Mouse (Mus musculus): ENCODE results near the gene Scfd2.

Gene Scfd2

DNA sequence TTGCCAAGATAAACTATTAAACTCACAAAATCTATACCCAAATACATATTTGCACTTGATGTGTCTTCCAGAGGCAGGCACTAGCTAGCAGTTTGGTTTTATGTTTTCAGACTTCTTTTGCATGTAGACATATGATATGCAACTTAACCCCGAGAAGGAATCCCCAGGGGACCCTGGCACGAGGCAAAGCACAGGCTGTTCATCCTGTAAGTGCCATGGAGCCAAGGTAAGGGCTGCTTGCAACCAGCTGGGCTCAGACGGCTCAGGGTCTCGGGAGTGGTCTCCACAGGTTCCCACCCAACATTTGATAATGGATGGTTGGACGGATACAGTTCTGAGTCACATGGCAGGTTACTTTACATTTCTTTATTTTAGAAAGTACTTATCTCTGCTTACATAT is 327.1 kb downstream of the Scfd2 start:
- no peak for DNase-seq (ENCODE audit: low spot score in 2 of 2)

- no peak for DNase-seq (ENCODE audit: low spot score in 2 of 2)
Observed at GRCm38 (mm10) chr5:74202515-74202914, 329.0 kb downstream of the Scfd2 start.

DNA sequence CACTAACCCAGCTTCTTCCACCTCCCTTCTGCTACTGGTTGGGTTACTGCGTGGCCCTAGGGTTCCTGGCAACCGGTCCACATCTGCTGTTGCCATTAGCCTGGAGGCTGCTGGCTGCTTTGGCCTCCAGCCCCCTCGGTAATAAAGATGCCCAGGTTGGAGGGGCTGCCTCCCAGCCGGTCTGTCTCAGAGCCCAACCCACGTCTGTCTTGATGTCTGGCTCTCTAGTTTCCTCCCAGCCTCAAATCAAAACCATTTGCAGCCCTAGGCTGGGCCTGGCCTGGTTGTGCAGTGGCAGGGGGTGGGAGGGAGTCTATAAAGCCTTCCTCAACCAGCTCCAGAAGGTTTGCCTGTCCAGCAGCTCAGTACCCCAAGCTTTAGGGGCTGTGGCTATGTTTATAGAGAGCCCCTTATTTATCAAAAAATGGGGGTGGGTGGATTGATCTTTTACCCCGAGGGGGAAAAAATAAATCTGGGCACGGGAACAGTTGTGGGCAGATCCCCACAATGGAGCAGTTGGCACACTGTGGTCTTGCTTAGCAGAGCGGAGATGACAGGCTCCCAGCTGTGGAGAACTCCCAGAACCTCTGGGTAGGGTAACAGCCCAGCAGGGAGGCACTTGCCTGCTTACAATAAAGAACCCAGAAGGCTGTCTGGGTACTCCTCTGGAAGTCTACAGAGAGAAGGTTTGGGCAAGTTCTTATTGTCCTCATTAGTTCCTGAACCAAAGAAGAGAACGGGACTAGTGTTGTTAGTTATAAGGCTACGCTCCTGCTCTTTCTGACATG is 329.8 kb downstream of the Scfd2 start:
- DNase-seq (ENCODE audit: low spot score in 2 of 2): no peak

DNA sequence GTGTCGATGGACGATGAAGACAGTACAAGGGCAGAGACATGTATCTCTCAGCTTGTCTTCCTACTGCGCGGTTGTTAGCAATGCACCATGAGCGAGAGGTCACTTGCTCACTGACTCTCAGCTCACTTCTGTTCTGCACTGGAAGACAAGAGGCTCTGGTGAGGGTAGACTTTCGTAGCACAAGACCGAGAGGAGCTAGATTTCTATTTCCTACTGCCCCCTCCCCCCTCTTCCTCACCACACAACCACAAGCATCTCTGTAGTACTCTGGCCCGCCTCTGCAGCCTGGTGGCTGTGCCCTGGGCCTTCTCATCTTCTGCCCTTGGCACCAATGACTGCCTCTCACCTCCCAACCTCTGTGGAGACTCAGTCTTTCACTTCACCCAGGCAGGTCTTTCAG is 331.1 kb downstream of the Scfd2 start:
- DNase-seq (ENCODE audit: low spot score in 2 of 2): no peak

GRCm38 (mm10) chr5:74199793-74200192 is 331.8 kb downstream of the Scfd2 start:
- DNase-seq (ENCODE audit: low spot score in 2 of 2): no peak

DNA sequence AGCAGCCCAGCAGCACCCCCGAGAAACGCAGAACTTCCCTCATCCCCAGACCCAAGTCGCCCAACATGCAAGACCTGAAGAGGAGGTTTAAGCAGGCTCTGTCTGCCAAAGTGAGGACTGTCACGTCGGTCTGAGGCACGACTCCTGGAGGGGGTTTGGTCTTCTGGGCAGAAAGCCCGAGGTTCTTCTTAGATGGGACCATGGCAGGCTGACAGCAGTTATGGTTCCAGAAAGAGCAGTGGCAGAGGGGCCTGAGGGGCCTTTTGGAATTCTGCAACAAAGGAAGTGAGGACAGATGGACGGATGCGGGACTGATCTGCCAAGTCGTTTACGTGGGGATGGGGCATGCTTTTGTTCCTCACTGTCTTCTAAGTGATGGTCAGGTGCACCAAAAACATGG is 333.1 kb downstream of the Scfd2 start:
- DNase-seq (ENCODE audit: low spot score in 2 of 2): no peak

GRCm38 (mm10) chr5:74197541-74198330 is 333.8 kb downstream of the Scfd2 start:
- no peak for DNase-seq (ENCODE audit: low spot score in 2 of 2)

DNA sequence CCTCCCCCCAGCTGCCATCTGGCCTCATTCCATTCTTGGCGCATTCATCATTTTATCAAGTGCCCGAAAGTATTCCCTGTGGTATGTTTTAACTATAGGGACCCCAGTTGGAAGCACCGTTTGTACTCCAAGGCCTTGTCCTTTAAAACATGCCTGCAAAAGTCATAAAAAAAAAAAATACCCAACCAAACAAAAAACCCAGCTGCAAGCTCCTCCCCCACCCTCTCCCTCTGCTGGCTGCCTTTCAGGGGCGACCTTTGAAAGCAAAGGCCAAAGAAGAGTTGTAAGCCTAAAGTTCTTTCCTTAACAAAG is 335.3 kb downstream of the Scfd2 start:
- DNase-seq (ENCODE audit: low spot score in 2 of 2): no peak

- DNase-seq (ENCODE audit: low spot score in 2 of 2): no peak
Observed at GRCm38 (mm10) chr5:74195614-74196306, 335.8 kb downstream of the Scfd2 start.

DNA sequence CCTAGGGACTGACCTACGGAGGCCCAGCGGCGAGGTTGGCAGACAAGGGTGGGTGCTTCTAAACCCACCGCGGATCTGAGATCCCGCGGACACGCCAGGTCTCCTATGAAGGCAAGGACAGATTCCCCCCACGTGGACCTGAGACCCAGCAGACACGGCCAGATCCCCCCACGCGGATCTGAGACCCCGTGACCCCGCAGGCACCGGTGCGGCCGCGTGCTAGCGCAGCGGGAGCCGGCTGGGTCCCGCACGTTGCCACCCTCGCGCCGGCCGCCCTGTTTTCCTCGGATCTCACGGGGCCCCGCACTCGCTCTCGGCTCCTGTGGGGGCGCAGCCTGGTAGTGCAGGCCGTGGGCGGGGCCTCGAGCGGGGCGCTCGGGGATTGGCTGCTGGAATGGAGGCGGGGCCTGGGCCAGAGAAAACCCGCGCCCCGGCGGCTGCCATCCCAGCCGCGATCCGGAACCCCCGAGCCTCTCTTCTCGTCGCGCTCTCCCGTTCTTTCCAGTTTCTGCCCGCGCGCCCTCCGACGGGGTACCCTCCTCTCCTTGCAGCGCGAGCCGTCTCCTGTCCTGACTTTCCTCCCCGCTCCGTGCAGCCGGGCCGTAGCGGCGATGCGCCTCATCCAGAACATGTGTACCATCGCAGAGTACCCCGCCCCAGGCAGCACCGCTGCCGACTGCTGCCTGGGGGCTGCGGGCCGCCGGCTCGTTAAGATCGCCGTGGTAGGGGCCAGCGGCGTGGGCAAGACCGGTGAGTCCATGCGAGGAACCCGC is 336.5 kb downstream of the Scfd2 start, which contains the start of gene Rasl11b:
TSS of gene Rasl11b (plus strand) at position 446 of the 773 bp plus-strand sequence.
- peak; percentile 89 to 93 for DNase-seq (ENCODE audit: low spot score in 2 of 2)

DNA sequence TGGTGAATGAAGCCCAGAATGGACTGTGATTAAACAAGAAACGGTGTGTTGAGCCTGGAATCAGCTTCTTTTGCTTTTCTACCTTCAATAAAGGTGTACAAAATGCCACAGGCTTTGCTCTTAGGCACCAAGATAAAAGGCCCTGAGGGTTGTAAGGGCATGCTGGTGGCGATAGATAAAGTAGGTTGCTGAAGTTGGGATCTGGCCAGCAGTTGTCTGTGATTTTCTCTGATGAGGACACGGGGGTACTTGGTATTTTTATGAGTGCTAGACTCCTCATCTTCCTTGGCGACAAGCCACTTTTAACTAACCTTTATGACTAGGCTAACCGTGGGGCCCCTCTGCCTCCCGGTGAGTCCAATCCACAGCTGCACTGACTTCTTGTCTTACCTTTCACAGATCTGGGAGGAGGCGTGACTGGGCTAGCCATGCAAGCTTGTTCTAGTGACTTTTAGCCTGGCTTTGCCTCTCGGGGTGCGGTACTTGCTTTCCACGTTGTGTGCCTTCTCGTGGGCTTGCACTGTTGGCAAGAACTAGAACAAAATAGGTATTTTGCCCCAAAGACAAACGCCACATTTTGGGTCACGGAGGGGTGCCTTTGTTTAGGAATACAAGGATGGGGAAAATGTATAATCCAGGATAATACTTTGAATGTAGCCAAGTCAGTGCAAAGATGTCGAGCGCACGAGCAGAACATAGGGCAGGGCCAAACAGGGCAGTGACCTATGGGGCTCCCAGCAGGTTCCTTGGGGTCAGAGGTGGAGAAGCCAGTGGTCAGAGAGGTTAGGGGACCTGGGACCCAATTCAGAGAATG is 337.3 kb downstream of the Scfd2 start:
- DNase-seq (ENCODE audit: low spot score in 2 of 2): no peak

- no peak for DNase-seq (ENCODE audit: low spot score in 2 of 2)
Observed at GRCm38 (mm10) chr5:74193626-74194025, 337.9 kb downstream of the Scfd2 start.

GRCm38 (mm10) chr5:74193008-74193407 is 338.6 kb downstream of the Scfd2 start:
- DNase-seq (ENCODE audit: low spot score in 2 of 2): no peak

DNA sequence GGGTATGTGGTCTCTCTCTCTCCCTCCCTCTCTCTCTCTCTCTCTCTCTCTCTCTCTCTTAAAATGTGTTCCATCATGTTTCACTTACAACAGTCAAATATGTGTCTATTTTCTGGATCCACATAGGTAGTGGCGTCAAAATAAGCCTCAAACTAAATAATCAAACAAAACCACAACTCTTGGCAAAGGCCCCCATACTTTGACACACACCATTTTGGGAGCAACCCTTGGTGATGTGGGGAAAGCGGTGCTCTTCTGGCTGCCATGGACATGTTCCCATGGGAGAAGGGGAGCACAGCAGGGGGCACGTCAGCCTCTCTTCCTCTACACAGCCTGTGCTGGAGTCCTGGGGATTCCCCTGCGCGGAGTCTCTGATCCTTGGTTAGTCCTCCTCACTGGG is 340.6 kb downstream of the Scfd2 start:
- DNase-seq (ENCODE audit: low spot score in 2 of 2): no peak

GRCm38 (mm10) chr5:74190161-74190491 is 341.4 kb downstream of the Scfd2 start:
- DNase-seq (ENCODE audit: low spot score in 2 of 2): no peak

DNA sequence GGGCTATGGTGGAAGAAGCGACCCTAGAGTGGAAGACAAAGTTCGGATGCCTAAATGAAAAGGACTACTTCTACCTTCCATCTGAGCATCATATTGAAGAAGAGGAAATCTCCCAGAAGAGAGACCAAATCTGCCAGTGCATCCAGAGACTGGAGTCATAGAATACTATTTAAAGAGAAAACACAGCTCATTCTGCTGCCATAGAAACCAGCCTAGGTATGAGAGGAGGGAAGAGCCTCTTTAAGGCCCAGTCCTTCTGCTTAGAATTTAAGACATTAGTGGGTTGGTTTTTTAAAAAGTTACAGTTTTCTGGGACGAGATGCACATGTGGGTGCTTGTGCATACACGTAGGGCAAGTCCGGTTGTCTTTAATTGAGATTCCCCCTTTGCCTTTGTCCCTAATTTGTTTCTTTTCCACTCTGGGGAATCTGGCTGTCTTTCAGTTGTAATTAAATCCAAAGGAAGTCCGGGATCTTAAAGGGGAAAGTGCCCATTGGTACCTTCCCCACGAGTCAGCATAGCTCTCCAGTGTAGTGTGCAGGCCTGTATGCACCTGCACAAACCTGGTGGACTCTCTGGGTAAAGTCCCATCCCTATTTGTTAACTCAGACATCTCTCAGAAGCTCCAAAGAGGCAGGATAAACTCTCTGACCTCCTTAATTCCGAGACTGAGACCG is 341.9 kb downstream of the Scfd2 start:
- no peak for DNase-seq (ENCODE audit: low spot score in 2 of 2)

DNA sequence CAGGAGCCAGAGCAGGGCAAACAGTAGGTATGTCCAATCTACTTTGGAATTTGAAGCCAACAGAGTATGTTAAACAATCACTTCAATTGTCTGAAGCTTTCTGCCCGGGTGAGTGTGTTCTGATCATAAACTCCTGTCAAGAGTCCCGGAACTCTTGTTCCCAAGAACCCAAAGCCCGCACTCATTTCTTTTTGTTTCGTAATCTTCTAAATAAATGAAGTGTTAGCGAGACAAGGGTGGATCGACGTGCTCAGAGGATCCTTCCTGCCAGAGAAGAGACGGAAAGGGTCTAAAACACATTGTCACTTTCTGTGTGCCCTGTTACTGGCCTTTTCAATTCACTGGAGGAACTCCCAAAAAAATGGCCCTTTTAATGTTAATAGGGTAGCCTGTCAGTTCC is 342.7 kb downstream of the Scfd2 start:
- DNase-seq (ENCODE audit: low spot score in 2 of 2): no peak

- no peak for DNase-seq (ENCODE audit: low spot score in 2 of 2)
Observed at GRCm38 (mm10) chr5:74188076-74188475, 343.5 kb downstream of the Scfd2 start.

GRCm38 (mm10) chr5:74184607-74185006 is 347.0 kb downstream of the Scfd2 start:
- DNase-seq (ENCODE audit: low spot score in 2 of 2): no peak

- DNase-seq (ENCODE audit: low spot score in 2 of 2): no peak
Observed at GRCm38 (mm10) chr5:74183118-74183517, 348.4 kb downstream of the Scfd2 start.

DNA sequence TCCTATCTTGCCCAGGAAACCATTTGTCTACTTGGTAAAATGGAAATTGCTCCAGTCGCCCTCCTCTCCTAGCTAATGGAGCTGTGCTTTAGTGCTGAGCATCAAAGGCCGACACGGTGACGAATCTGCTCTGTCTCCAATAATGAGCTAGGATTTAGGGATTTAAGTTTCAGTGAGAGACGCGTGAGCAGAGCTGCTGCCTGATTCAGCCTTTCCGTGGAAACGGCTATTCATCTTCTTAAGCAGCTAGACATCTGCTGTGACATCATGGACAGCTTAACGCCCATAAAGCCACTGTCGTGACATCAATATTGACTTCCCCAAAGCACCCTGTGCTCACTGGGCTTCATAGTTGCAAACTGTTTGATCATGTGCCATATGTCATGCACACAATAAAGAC is 351.3 kb downstream of the Scfd2 start:
- DNase-seq (ENCODE audit: low spot score in 2 of 2): no peak
